Mouse (Mus musculus): ENCODE data around the gene Cyp46a1.
A peak's percentile ranks its signal among the peaks of the same experiment; 100 is the strongest.

Cyp46a1 gene

GRCm38 (mm10) chr12:108399191-108399590, 65.0 kb downstream of the Cyp46a1 start:
- no peak for DNase-seq (ENCODE audit: low spot score in 2 of 2)

DNA sequence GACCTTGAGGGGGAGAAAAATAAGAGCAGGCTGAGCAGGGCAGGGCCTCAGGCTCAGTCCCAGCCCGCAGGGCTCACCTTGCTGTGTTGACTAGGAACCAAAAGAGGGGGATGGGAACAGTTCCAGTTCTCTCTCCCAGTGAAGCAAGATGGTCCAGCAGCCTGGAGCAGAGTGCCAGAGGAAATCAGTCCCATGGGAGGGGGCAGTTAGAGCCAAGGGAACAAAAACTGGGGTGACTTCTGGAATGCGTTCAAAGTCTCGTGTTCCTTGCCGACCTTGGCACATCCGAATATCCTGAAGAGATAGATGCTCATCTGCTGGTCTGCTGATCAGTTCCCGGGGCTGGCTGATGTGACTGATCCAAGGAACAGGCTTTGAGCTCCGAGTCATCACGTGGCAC, 66.8 kb downstream of the Cyp46a1 start:
- no peak for DNase-seq (ENCODE audit: low spot score in 2 of 2)

- peak in 1 of 2 experiments; percentile 37 for DNase-seq (ENCODE audit: low spot score in 2 of 2)
Observed at GRCm38 (mm10) chr12:108403957-108404356, 69.8 kb downstream of the Cyp46a1 start.

DNA sequence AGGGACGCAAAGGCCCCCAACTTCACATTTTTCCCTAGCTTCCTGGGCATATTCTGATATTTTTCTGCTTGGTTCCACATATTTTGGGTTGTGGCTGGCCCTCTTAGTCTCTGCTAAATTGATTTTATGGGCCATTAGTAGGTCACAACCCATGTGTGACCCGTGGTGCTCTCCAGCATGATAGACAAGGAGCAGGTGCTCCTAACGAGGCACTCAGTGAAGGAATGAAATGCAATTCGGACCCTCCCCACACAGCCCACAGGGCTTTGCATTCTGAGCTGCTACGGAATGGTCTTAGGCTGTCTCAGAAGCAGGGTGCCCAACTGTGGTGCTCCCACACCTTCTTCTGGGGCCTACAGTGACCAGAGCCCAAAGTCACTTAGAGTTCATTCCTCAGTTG, 74.9 kb downstream of the Cyp46a1 start:
- DNase-seq (ENCODE audit: low spot score in 2 of 2): no peak

- no peak for DNase-seq (ENCODE audit: low spot score in 2 of 2)
Observed at GRCm38 (mm10) chr12:108410416-108411208, 76.4 kb downstream of the Cyp46a1 start.

Measured in left cerebral cortex, adult 9 months (tissue).